In genomic region chr4:134121571-134121970, GRCm38 (mm10) we compare ENCODE assay signal across 14 mouse cellular contexts. TPM values are rescaled to one million over a fixed set of nuclear protein-coding genes. Genes with fewer than 3 reads are reported as not detected.
A peak's percentile ranks its signal among the peaks of the same experiment; 100 is the strongest.
DNase-seq lines count a peak whose midpoint lies in the region; ATAC-seq and TF ChIP-seq lines count a peak whose summit lies in the region.
"Had no signal": no experiment of that assay in that cellular context is flagged by ENCODE, and none has a peak within 500 bp of the region (broad histone marks: within the 10 kb centered on the region; RNA-seq: fewer than 3 reads in every experiment).

No protein-coding gene starts in this region.

- peak; percentile 36 for TF ChIP-seq POLR2A in spleen, adult 2 months (IDR thresholded peaks at IDR 0.05; ENCODE audit: low read depth, low read length)

- H3K9ac ChIP-seq in forebrain, embryonic 15.5 days (replicated peaks) = no peak overlapping the region
- H3K9ac ChIP-seq in midbrain, embryonic 16.5 days (ENCODE audit: low read depth, low read length) = no peak overlapping the region
- H3K9ac ChIP-seq: forebrain, postnatal 0 days; lung, embryonic 15.5 days had no signal

- H3K9me3 ChIP-seq in forebrain, embryonic 10.5 days = no peaks in the 10 kb centered on the region
- H3K9me3 ChIP-seq in forebrain, embryonic 15.5 days = no peaks in the 10 kb centered on the region
- H3K9me3 ChIP-seq in midbrain, embryonic 16.5 days (replicated peaks; ENCODE audit: control insufficient read depth, low read length, poor library complexity, severe bottlenecking) = no peaks in the 10 kb centered on the region
- H3K9me3 ChIP-seq: lung, embryonic 15.5 days had no signal

- no peak for TF ChIP-seq CTCF in spleen, adult 2 months (IDR thresholded peaks at IDR 0.05; ENCODE audit: extremely low read depth, insufficient read depth, insufficient read length, insufficient replicate concordance)

- H3K4me2 ChIP-seq in forebrain, embryonic 15.5 days (replicated peaks) = no peak overlapping the region
- no peak overlapping the region for H3K4me2 ChIP-seq in midbrain, embryonic 16.5 days (ENCODE audit: low read length)
- H3K4me2 ChIP-seq: lung, embryonic 15.5 days had no signal

- no peak for ATAC-seq in forebrain, embryonic 15.5 days (replicated peaks)
- no peak for ATAC-seq in midbrain, embryonic 16.5 days
- ATAC-seq: forebrain, postnatal 0 days had no signal

- peaks cover 48% of the 10 kb centered on the region for H3K4me1 ChIP-seq in forebrain, embryonic 10.5 days
- peaks cover 8% of the 10 kb centered on the region for H3K4me1 ChIP-seq in forebrain, embryonic 15.5 days
- peaks cover 63% of the 10 kb centered on the region for H3K4me1 ChIP-seq in spleen, adult 2 months (ENCODE audit: control insufficient read depth, insufficient read depth, insufficient read length)
- 0 out of 2 replicates have a peak, but pooled peaks cover 4% of the 10 kb centered on the region for H3K4me1 ChIP-seq in midbrain, embryonic 16.5 days (ENCODE audit: control insufficient read depth, insufficient read depth, low read length)

- peak overlapping the region; percentile 48; the same call in 1 of the 2 replicates for H3K27ac ChIP-seq in forebrain, embryonic 10.5 days
- H3K27ac ChIP-seq in forebrain, embryonic 15.5 days (replicated peaks) = no peak overlapping the region
- H3K27ac ChIP-seq in spleen, adult 2 months (ENCODE audit: insufficient read depth, low read length) = peak overlapping the region; percentile 99
- no peak overlapping the region for H3K27ac ChIP-seq in midbrain, embryonic 16.5 days (ENCODE audit: low read length)
- H3K27ac ChIP-seq: lung, embryonic 15.5 days had no signal

- H3K27me3 ChIP-seq in forebrain, embryonic 10.5 days (ENCODE audit: poor library complexity, severe bottlenecking) = no peaks in the 10 kb centered on the region
- H3K27me3 ChIP-seq in forebrain, embryonic 15.5 days = no peaks in the 10 kb centered on the region
- H3K27me3 ChIP-seq in spleen, adult 2 months (ENCODE audit: control insufficient read depth, insufficient read depth, low read length) = no peaks in the 10 kb centered on the region
- H3K27me3 ChIP-seq in midbrain, embryonic 16.5 days (ENCODE audit: control insufficient read depth, insufficient read depth, low read depth, low read length) = no peaks in the 10 kb centered on the region
- H3K27me3 ChIP-seq: lung, embryonic 15.5 days had no signal

- no peak for DNase-seq in forebrain, embryonic 10.5 days (ENCODE audit: extremely low spot score, low spot score)
- peak in 1 of 2 experiments; percentile 73 for DNase-seq in spleen, adult 2 months (ENCODE audit: low read depth in 1 of 2, low spot score in 2 of 2)
- no peak for DNase-seq in spleen, postnatal 14 days (ENCODE audit: low spot score in 2 of 2)
- DNase-seq in naive thymus-derived CD4-positive, alpha-beta T cell, adult 2 months (ENCODE audit: low read depth) = peak; percentile 73
- peak; percentile 83 to 91 for DNase-seq in thymus, postnatal 36 days
- DNase-seq in ovary, adult 18-20 months (ENCODE audit: low spot score) = no peak
- DNase-seq: embryo, embryonic 11 days; forebrain, postnatal 0 days; kidney, adult 18-20 months; right cerebral cortex, postnatal 14 days had no signal

- no peak overlapping the region for H3K4me3 ChIP-seq in forebrain, embryonic 10.5 days
- H3K4me3 ChIP-seq in forebrain, embryonic 15.5 days = no peak overlapping the region
- H3K4me3 ChIP-seq in spleen, adult 2 months (ENCODE audit: extremely low read depth, insufficient read depth, insufficient read length) = peak overlapping the region; percentile 10; the same call in 1 of the 2 replicates
- no peak overlapping the region for H3K4me3 ChIP-seq in midbrain, embryonic 16.5 days (ENCODE audit: low read depth, low read length)
- H3K4me3 ChIP-seq: lung, embryonic 15.5 days; myocyte had no signal

- H3K36me3 ChIP-seq in forebrain, embryonic 10.5 days (replicated peaks) = 0 out of 2 replicates have a peak, but pooled peaks cover 4% of the 10 kb centered on the region
- no peaks in the 10 kb centered on the region for H3K36me3 ChIP-seq in forebrain, embryonic 15.5 days
- peaks cover 6% of the 10 kb centered on the region for H3K36me3 ChIP-seq in spleen, adult 2 months (ENCODE audit: control insufficient read depth, insufficient read depth, low read length)
- H3K36me3 ChIP-seq in midbrain, embryonic 16.5 days (ENCODE audit: control insufficient read depth, insufficient read depth, low read length) = no peaks in the 10 kb centered on the region
- H3K36me3 ChIP-seq: lung, embryonic 15.5 days had no signal

- 62% methylated on average over 4 of the region's 4 CpGs for WGBS in forebrain, embryonic 10.5 days
- 53% methylated on average over 4 of the region's 4 CpGs for WGBS in forebrain, embryonic 15.5 days
- WGBS in spleen, adult 2 months = 14% methylated on average over 4 of the region's 4 CpGs
- whole genome bisulfite sequencing in midbrain, embryonic 16.5 days = 42% methylated on average over 4 of the region's 4 CpGs

RNA-seq across cellular contexts. Expression of gene Sh3bgrl3, which starts 7.0 kb away (rescaled TPM):
- polyA plus RNA-seq in forebrain, embryonic 10.5 days (2016; fragmentation: Nextera tagmentation; extraction: Ambion mirVana) = 267 and 270 TPM in 2 replicates
- polyA plus RNA-seq in forebrain, embryonic 15.5 days (2015; fragmentation: Nextera tagmentation; extraction: Ambion mirVana) = 326 and 335 TPM in 2 replicates
- polyA plus RNA-seq in spleen, adult 2 months (2012; rRNA removed) = 1,465 and 2,211 TPM in 2 replicates
- 421 and 430 TPM in 2 replicates for polyA plus RNA-seq in midbrain, embryonic 16.5 days (2015; fragmentation: Nextera tagmentation; extraction: Ambion mirVana)

RNA-seq across cellular contexts. Expression of gene Ubxn11, which starts 19.2 kb away (rescaled TPM):
- polyA plus RNA-seq in forebrain, embryonic 10.5 days (2016; fragmentation: Nextera tagmentation; extraction: Ambion mirVana) = 6.3 and 7.3 TPM in 2 replicates
- 12.8 and 15.7 TPM in 2 replicates for polyA plus RNA-seq in forebrain, embryonic 15.5 days (2015; fragmentation: Nextera tagmentation; extraction: Ambion mirVana)
- 33.7 and 43.0 TPM in 2 replicates for polyA plus RNA-seq in spleen, adult 2 months (2012; rRNA removed)
- polyA plus RNA-seq in midbrain, embryonic 16.5 days (2015; fragmentation: Nextera tagmentation; extraction: Ambion mirVana) = 18.4 and 19.0 TPM in 2 replicates

RNA-seq across cellular contexts. Expression of gene Cd52, which starts 26.7 kb away (rescaled TPM):
- polyA plus RNA-seq in forebrain, embryonic 10.5 days (2016; fragmentation: Nextera tagmentation; extraction: Ambion mirVana) = 4.1 and 5.0 TPM in 2 replicates
- 1.5 and 1.9 TPM in 2 replicates for polyA plus RNA-seq in forebrain, embryonic 15.5 days (2015; fragmentation: Nextera tagmentation; extraction: Ambion mirVana)
- 400 and 461 TPM in 2 replicates for polyA plus RNA-seq in spleen, adult 2 months (2012; rRNA removed)
- polyA plus RNA-seq in midbrain, embryonic 16.5 days (2015; fragmentation: Nextera tagmentation; extraction: Ambion mirVana) = 0.92 and 2.1 TPM in 2 replicates
- polyA plus RNA-seq: myocyte had no signal

Comparison
In these comparisons a context has a peak if more than half of its experiments do, and no peak if none do; other contexts are left out.
1. H3K27ac ChIP-seq: peak in forebrain, embryonic 10.5 days (single experiment) and spleen, adult 2 months (single experiment); none in forebrain, embryonic 15.5 days (single experiment) and midbrain, embryonic 16.5 days (single experiment).
2. DNase-seq: peak in naive thymus-derived CD4-positive, alpha-beta T cell, adult 2 months (single experiment) and thymus, postnatal 36 days (2 of 2); none in forebrain, embryonic 10.5 days (single experiment), spleen, postnatal 14 days (0 of 2) and ovary, adult 18-20 months (single experiment).
3. RNA of gene Cd52, which starts 26.7 kb away (polyA plus RNA-seq): 400 to 461 TPM in spleen, adult 2 months; 4.1 to 5.0 TPM in forebrain, embryonic 10.5 days, 0.92 to 2.1 TPM in midbrain, embryonic 16.5 days and 1.5 to 1.9 TPM in forebrain, embryonic 15.5 days; every median in the first group is over 10 times any median in the second.